Mouse (Mus musculus) liver, embryonic 15.5 days (tissue): ENCODE data around the gene Mrgprb4. TPM values are rescaled to one million over a fixed set of nuclear protein-coding genes. Genes with fewer than 3 reads are reported as not detected.

ENCODE experiments used
- ATAC-seq: fragments of 200-750 bp; cut with Nextera tagmentation; 2 replicates; pipeline ENCODE4 v1.8.0; 2017; ENCODE audit warnings: moderate number of reproducible peaks, mild to moderate bottlenecking, moderate library complexity; ENCODE audit not compliant: insufficient read depth
- H3K27ac ChIP-seq: fragments of 300-500 bp; sonication (generic); replicated peaks from 2 replicates; pipeline ENCODE4 v1.5.1; 2015; ENCODE audit warnings: mild to moderate bottlenecking, inconsistent platforms
- H3K27me3 ChIP-seq: fragments of 300-500 bp; sonication (generic); 2 replicates; pipeline ENCODE4 v1.6.1; 2015; ENCODE audit warnings: mild to moderate bottlenecking, inconsistent platforms
- H3K36me3 ChIP-seq: fragments of 300-500 bp; sonication (generic); replicated peaks from 2 replicates; pipeline ENCODE4 v1.6.1; 2015; ENCODE audit warnings: moderate library complexity, mild to moderate bottlenecking, inconsistent platforms
- H3K4me1 ChIP-seq: fragments of 300-500 bp; sonication (generic); replicated peaks from 2 replicates; pipeline ENCODE4 v1.6.1; 2015; ENCODE audit warnings: inconsistent platforms
- H3K4me2 ChIP-seq: fragments of 300-500 bp; sonication (generic); 2 replicates; pipeline ENCODE4 v1.6.1; 2015; ENCODE audit warnings: moderate library complexity, mild to moderate bottlenecking, inconsistent platforms
- H3K4me3 ChIP-seq: fragments of 300-500 bp; sonication (generic); replicated peaks from 2 replicates; pipeline ENCODE4 v1.5.1; 2015; ENCODE audit warnings: mild to moderate bottlenecking, inconsistent platforms
- H3K9ac ChIP-seq: fragments of 300-500 bp; sonication (generic); 2 replicates; pipeline ENCODE4 v1.6.1; 2015; ENCODE audit warnings: moderate library complexity, mild to moderate bottlenecking, inconsistent platforms
- H3K9me3 ChIP-seq: fragments of 300-500 bp; sonication (generic); replicated peaks from 2 replicates; pipeline ENCODE4 v1.6.1; 2016; ENCODE audit warnings: inconsistent platforms
- WGBS: fragments of 180-500 bp; shearing (Covaris S2); methylation state at CpG from one replicate; pipeline ENCODE4 v1.1.7; 2015; ENCODE audit warnings: mixed read lengths; ENCODE audit not compliant: insufficient replicate concordance; 5-methylcytosine and 5-hydroxymethylcytosine counted together
- polyA plus RNA-seq: library from polyadenylated mRNA; unstranded; fragments of >200 nt; fragmentation: Nextera tagmentation; extraction: Ambion mirVana; gene quantifications from 2 replicates; pipeline ENCODE4 v1.2.1, GENCODE M21; 2015

Gene Mrgprb4
- not detected in 2 replicates for polyA plus RNA-seq

- Histone ChIP-seq H3K9ac (no peak within 1 kb of the TSS), H3K4me3 (no peak within 1 kb of the TSS), H3K27ac (no peak within 1 kb of the TSS), H3K4me2 (no peak within 1 kb of the TSS), H3K27me3 (no peaks in the 10 kb centered on the region), H3K36me3 (no peaks in the 10 kb centered on the region), H3K9me3 (no peaks in the 10 kb centered on the region), H3K4me1 (no peaks in the 10 kb centered on the region)
- no peak for ATAC-seq
- 66% methylated on average over 3 of the region's 3 CpGs for WGBS
These were observed at the start of gene Mrgprb4 for GRCm38 (mm10) chr7:48199188-48199587. TSS of gene Mrgprb4 (minus strand) at chr7:48199288.

- Histone ChIP-seq H3K4me1 (no peaks in the 10 kb centered on the region), H3K27ac (no peak overlapping the region), H3K27me3 (no peaks in the 10 kb centered on the region), H3K4me3 (no peak overlapping the region), H3K4me2 (no peak overlapping the region), H3K9me3 (0 out of 2 replicates have a peak, but pooled peaks cover 3% of the 10 kb centered on the region), H3K9ac (no peak overlapping the region), H3K36me3 (no peaks in the 10 kb centered on the region)
- no peak for ATAC-seq
These were observed 27.0 kb upstream of the Mrgprb4 start for GRCm38 (mm10) chr7:48226114-48226513.

- no peak for ATAC-seq
- Histone ChIP-seq H3K27ac (no peak overlapping the region), H3K4me1 (no peaks in the 10 kb centered on the region), H3K4me3 (no peak overlapping the region), H3K36me3 (no peaks in the 10 kb centered on the region), H3K27me3 (no peaks in the 10 kb centered on the region), H3K4me2 (no peak overlapping the region), H3K9ac (no peak overlapping the region), H3K9me3 (0 out of 2 replicates have a peak, but pooled peaks cover 3% of the 10 kb centered on the region)
- WGBS, result 50% methylated on average over 5 of the region's 5 CpGs
These were observed 26.0 kb upstream of the Mrgprb4 start for GRCm38 (mm10) chr7:48225065-48225464.

DNA sequence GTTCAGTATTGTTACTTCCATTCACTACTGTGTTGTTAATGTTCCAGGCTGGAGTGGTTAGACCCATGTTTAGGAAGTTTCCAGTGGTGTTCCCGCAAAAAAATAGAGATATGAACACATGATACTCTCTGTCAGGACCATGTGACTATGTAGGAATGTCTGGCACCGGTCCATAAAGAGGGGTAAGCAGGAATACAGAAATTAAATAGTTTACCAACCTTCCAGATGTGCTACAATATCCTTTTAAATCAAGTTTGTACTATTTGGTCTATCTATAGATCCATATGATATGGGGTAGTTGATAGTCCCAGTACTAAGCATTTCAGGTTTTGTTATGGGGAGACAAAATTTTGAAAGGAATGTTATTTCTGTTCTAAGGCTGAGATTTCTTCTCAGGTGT lies 30.2 kb downstream of the Mrgprb4 start, which contains the start of gene Mrgprb5:
TSS of gene Mrgprb5 (minus strand) at position 101 of the 400 bp plus-strand sequence.
- Histone ChIP-seq H3K4me1 (no peaks in the 10 kb centered on the region), H3K4me2 (no peak within 1 kb of the TSS), H3K4me3 (no peak within 1 kb of the TSS), H3K9me3 (no peaks in the 10 kb centered on the region), H3K9ac (no peak within 1 kb of the TSS), H3K36me3 (no peaks in the 10 kb centered on the region), H3K27me3 (no peaks in the 10 kb centered on the region), H3K27ac (no peak within 1 kb of the TSS)
- no peak for ATAC-seq
- WGBS, result 47% methylated on average over 2 of the region's 2 CpGs

- H3K27me3 ChIP-seq, result no peaks in the 10 kb centered on the region
- H3K4me1 ChIP-seq, result no peaks in the 10 kb centered on the region
- H3K36me3 ChIP-seq, result no peaks in the 10 kb centered on the region
- H3K27ac ChIP-seq, result no peak overlapping the region
- ATAC-seq, result no peak
- WGBS, result 72% methylated on average over 2 of the region's 2 CpGs
- H3K9ac ChIP-seq, result no peak overlapping the region
- no peak overlapping the region for H3K4me3 ChIP-seq
- H3K9me3 ChIP-seq, result no peaks in the 10 kb centered on the region
- no peak overlapping the region for H3K4me2 ChIP-seq
These were observed 31.6 kb downstream of the Mrgprb4 start for GRCm38 (mm10) chr7:48167471-48167870.

Other genes starting within 250 kb of the Mrgprb4 start
- gene Mrgpra4, start 217.2 kb downstream of the Mrgprb4 start, polyA plus RNA-seq, result not detected in 2 replicates
- not detected in 2 replicates for gene Mrgprx1, start 171.7 kb downstream of the Mrgprb4 start, polyA plus RNA-seq
- gene Mrgprb5, start 30.3 kb downstream of the Mrgprb4 start, polyA plus RNA-seq, result not detected in 2 replicates
- not detected in 2 replicates for gene Mrgprb8, start 189.2 kb upstream of the Mrgprb4 start, polyA plus RNA-seq